Mouse (Mus musculus) heart, embryonic 11.5 days (tissue): ENCODE measurements around the gene Uqcc1. TPM values are rescaled to one million over a fixed set of nuclear protein-coding genes. Genes with fewer than 3 reads are reported as not detected.

ENCODE experiments used
- ATAC-seq: fragments of 200-750 bp; cut with Nextera tagmentation; replicated peaks from 2 replicates; pipeline ENCODE4 v1.8.0; 2017; ENCODE audit warnings: moderate library complexity; ENCODE audit not compliant: insufficient number of reproducible peaks, low FRiP score, low TSS enrichment
- H3K27ac ChIP-seq: fragments of 300-500 bp; sonication (generic); 2 replicates; pipeline ENCODE4 v1.5.1; 2014; ENCODE audit warnings: mild to moderate bottlenecking, low read depth, low read length
- H3K27me3 ChIP-seq: fragments of 300-500 bp; sonication (generic); 2 replicates; pipeline ENCODE4 v1.6.1; 2014; ENCODE audit warnings: mild to moderate bottlenecking, low read length, mixed read lengths; ENCODE audit not compliant: control insufficient read depth, insufficient read depth
- H3K36me3 ChIP-seq: fragments of 300-500 bp; sonication (generic); 2 replicates; pipeline ENCODE4 v1.6.1; 2014; ENCODE audit warnings: mild to moderate bottlenecking, low read length, moderate library complexity, mixed read lengths; ENCODE audit not compliant: control insufficient read depth, insufficient read depth
- H3K4me1 ChIP-seq: fragments of 300-500 bp; sonication (generic); 2 replicates; pipeline ENCODE4 v1.6.1; 2014; ENCODE audit warnings: low read length; ENCODE audit not compliant: control insufficient read depth, insufficient read depth
- H3K4me2 ChIP-seq: fragments of 300-500 bp; sonication (generic); 2 replicates; pipeline ENCODE4 v1.6.1; 2014; ENCODE audit warnings: mild to moderate bottlenecking, moderate library complexity
- H3K4me3 ChIP-seq: fragments of 300-500 bp; sonication (generic); 2 replicates; pipeline ENCODE4 v1.5.1; 2014; ENCODE audit warnings: low read depth, low read length
- H3K9ac ChIP-seq: fragments of 300-500 bp; sonication (generic); 2 replicates; pipeline ENCODE4 v1.6.1; 2014; ENCODE audit warnings: mild to moderate bottlenecking, low read depth, low read length, moderate library complexity
- H3K9me3 ChIP-seq: fragments of 300-500 bp; sonication (generic); replicated peaks from 2 replicates; pipeline ENCODE4 v1.6.1; 2016; ENCODE audit warnings: low read length; ENCODE audit not compliant: control insufficient read depth
- WGBS: fragments of 180-500 bp; shearing (Covaris S2); extraction: QIAGEN DNeasy Blood & Tissue Kit; methylation state at CpG from one replicate; pipeline ENCODE4 v1.1.7; 2014; ENCODE audit not compliant: insufficient replicate concordance; 5-methylcytosine and 5-hydroxymethylcytosine counted together
- polyA plus RNA-seq: library from polyadenylated mRNA; unstranded; fragments of >200 nt; fragmentation: Nextera tagmentation; extraction: Ambion mirVana; gene quantifications from 2 replicates; pipeline ENCODE4 v1.2.1, GENCODE M21; 2014

Gene Uqcc1
- polyA plus RNA-seq, 1 experiment from 2014 or later: 86.7 TPM

DNA sequence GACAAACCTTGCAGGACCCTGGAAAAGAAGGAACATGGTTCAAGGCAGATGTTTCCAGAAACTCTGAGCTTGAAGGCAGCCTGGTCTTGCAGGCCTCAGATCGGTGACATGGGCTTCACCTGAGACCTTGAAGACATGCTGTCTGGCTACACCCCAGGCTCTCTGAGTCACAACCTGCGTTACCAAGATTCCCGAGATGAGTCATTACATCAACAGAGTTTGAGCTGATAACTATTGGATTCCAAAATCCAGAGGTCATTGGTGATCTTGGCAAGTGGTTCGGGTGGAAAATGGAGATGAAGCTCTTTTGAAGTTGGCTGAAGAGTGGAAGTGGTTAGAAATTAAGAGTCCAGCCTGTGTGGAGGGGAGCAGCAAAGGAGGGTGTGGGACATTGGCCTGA, 120.5 kb downstream of the Uqcc1 start:
- ATAC-seq: no peak
- Histone ChIP-seq H3K27ac (no peak overlapping the region), H3K36me3 (no peaks in the 10 kb centered on the region), H3K9me3 (no peaks in the 10 kb centered on the region), H3K9ac (no peak overlapping the region), H3K4me2 (no peak overlapping the region), H3K27me3 (no peaks in the 10 kb centered on the region), H3K4me3 (no peak overlapping the region), H3K4me1 (peaks cover 5% of the 10 kb centered on the region; the same call in 1 of the 2 replicates)
- 64% methylated on average over 4 of the region's 4 CpGs for WGBS

DNA sequence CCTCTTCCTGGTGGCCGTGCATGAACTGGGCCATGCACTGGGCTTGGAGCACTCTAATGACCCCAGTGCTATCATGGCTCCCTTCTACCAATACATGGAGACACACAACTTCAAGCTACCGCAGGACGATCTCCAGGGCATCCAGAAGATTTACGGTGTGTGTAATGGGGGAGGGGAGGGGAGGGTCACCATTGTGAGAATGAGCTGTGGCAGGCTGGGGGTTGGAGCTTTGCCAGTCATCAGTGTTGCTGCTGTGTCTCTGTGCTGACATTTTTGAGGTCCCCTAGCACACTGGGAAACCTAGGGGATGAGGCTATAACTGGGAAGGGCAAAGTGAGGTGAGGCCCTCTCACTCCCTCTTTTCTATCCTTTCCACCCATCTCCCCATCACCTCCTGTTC, 122.7 kb downstream of the Uqcc1 start:
- Histone ChIP-seq H3K4me3 (no peak overlapping the region), H3K27me3 (no peaks in the 10 kb centered on the region), H3K36me3 (no peaks in the 10 kb centered on the region), H3K9ac (no peak overlapping the region), H3K9me3 (no peaks in the 10 kb centered on the region), H3K4me1 (peaks cover 5% of the 10 kb centered on the region; the same call in 1 of the 2 replicates), H3K27ac (no peak overlapping the region), H3K4me2 (no peak overlapping the region)
- 79% methylated on average over 4 of the region's 4 CpGs for WGBS
- ATAC-seq: no peak

DNA sequence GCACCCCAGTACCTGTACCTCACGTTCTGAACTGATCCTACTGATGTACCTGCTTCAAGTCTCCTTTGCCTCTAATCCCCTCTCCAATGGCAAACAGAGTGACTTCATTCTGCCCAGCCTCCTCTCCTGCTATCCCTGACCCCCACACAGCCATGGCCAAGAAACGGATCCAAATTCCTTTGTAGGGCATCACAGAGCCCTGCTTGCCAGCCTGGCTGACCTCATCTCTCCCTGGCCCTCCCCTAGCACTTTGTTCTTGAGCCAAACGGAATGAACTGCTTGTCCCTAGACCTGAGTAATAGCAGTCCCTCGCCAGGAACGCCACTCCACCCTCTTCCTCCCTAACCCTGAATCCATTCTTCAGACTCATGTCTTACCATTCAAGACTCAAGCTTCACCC, 123.6 kb downstream of the Uqcc1 start:
- H3K4me3 ChIP-seq: no peak overlapping the region
- no peaks in the 10 kb centered on the region for H3K27me3 ChIP-seq
- H3K4me1 ChIP-seq: peaks cover 5% of the 10 kb centered on the region; the same call in 1 of the 2 replicates
- no peak overlapping the region for H3K9ac ChIP-seq
- H3K27ac ChIP-seq: no peak overlapping the region
- H3K4me2 ChIP-seq: no peak overlapping the region
- ATAC-seq: no peak
- WGBS: 64% methylated on average over 5 of the region's 5 CpGs
- no peaks in the 10 kb centered on the region for H3K36me3 ChIP-seq
- no peaks in the 10 kb centered on the region for H3K9me3 ChIP-seq

DNA sequence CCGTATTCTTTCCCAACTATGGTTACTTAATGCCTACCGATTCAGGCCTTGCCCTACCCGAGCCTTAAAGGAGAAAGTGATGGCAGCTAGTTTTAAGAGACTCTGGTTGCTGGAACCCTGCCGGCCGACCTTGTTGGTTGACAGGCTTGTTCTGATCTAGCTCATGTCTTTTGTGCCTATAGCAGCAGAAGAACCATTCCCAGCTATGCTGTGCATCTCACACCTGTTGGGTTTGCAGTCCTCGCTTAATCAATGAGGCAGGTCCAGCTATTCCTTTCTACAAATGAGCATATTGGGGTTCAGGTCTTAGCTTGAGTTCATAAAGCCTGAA, 124.2 kb downstream of the Uqcc1 start:
- no peaks in the 10 kb centered on the region for H3K9me3 ChIP-seq
- ATAC-seq: no peak
- no peaks in the 10 kb centered on the region for H3K27me3 ChIP-seq
- H3K4me2 ChIP-seq: no peak overlapping the region
- H3K27ac ChIP-seq: no peak overlapping the region
- no peak overlapping the region for H3K9ac ChIP-seq
- H3K4me3 ChIP-seq: no peak overlapping the region
- peaks cover 5% of the 10 kb centered on the region; the same call in 1 of the 2 replicates for H3K4me1 ChIP-seq
- WGBS: 72% methylated on average over 6 of the region's 6 CpGs
- no peaks in the 10 kb centered on the region for H3K36me3 ChIP-seq

DNA sequence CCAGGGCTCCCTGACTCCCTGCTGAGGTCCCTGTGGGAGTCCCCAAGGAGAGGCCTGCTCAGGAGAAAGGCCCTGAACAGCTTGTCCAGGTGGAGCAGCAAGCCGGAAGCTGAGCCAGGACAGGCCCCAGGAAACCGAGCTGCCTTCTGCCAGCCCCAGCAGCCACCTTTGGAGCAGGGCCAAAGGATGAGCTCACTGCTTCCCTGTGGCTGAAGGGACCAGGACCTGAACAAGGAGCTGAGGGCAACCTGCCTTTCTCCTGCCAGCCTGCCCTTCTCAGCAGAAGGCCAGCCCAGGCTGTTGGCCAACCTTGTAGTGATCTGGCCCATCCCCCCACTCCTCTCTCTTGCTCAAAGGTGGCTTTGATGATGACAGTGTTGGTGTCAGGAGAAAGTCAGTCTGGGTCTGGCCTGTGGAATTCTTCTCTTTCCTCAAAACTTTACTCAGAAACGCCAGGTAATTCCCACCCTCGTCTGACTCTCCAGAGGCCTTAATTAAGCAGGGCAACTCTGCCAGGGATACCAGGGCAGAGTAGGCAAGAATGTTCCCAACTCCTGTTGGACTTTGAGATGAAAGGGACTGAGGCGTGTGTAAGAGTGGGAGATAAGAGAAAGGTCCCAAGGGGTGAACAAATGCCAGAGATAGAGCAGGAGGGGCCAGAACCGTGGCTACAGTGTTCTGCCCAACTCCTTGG, 124.7 kb downstream of the Uqcc1 start:
- WGBS: 37% methylated on average over 6 of the region's 6 CpGs
- no peaks in the 10 kb centered on the region for H3K27me3 ChIP-seq
- no peaks in the 10 kb centered on the region for H3K36me3 ChIP-seq
- H3K4me1 ChIP-seq: peaks cover 5% of the 10 kb centered on the region; the same call in 1 of the 2 replicates
- H3K9ac ChIP-seq: 0 out of 2 replicates have a peak overlapping the region, but pooled peaks have one; percentile 6
- H3K4me2 ChIP-seq: no peak overlapping the region
- no peak overlapping the region for H3K27ac ChIP-seq
- no peak overlapping the region for H3K4me3 ChIP-seq
- no peak for ATAC-seq
- H3K9me3 ChIP-seq: no peaks in the 10 kb centered on the region

DNA sequence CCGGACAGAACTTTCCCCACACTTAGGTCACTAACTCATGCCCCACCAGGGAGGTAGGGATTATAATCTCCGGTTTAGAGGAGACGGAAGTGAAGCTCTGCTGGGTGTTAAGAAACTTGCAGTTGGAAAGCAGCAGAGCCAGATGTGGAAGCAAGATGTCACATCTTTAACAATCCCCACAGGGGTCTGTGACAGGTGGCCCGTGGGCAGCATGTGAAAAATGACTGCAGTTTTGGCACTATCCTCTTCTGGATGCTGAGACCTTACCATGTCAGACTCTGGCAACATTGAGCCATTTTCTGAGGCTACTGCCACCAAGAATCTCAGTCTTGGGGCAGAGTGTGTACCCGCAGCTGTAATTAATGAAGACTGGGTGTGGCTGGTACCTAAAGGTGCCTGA, 126.1 kb downstream of the Uqcc1 start:
- Histone ChIP-seq H3K4me2 (no peak overlapping the region), H3K27me3 (no peaks in the 10 kb centered on the region), H3K9ac (no peak overlapping the region), H3K4me3 (no peak overlapping the region), H3K9me3 (no peaks in the 10 kb centered on the region), H3K4me1 (peaks cover 5% of the 10 kb centered on the region; the same call in 1 of the 2 replicates), H3K36me3 (no peaks in the 10 kb centered on the region), H3K27ac (no peak overlapping the region)
- 66% methylated on average over 5 of the region's 5 CpGs for WGBS
- ATAC-seq: no peak

DNA sequence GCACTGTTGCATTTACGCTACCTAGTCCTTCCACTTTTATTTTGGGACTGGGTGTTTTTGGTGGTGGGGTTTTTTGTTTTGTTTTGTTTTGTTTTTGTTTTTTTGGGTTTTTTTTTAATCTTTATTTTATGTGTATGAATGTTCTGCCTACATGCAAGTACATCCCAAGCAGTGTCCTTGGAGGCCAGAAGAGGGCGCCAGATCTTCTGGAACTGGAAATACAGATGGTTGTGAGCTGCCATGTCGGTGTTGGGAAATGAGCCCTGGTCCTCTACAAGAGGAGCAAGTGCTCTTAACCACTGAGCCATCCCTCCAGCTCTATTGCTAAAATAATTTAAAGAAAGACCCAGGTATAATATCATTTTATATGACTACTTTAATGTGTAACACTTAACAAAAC, 127.3 kb downstream of the Uqcc1 start:
- no peak overlapping the region for H3K27ac ChIP-seq
- WGBS: 48% methylated on average over 3 of the region's 3 CpGs

DNA sequence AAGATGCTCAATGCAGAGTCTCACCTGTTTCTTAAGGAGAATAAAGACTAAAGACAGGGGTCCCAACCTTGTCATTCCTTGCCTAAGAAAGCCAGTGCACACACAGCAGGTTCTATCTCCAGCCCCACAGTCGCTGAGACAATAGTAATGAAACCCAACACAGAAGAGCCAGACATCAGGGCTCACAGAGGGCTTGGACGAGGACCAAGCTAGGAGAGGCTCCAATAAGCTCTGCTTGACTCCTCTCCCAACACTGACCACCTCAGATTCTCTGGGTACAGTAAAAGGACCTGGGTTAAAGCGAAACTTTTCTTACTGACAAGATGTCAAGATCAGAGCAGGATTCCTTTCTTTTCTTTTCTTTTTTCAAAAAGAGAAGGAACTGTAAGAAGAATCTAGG, 131.5 kb downstream of the Uqcc1 start:
- Histone ChIP-seq H3K9ac (no peak overlapping the region), H3K9me3 (no peaks in the 10 kb centered on the region), H3K27ac (no peak overlapping the region), H3K4me3 (no peak overlapping the region), H3K27me3 (peaks cover 5% of the 10 kb centered on the region; the same call in 1 of the 2 replicates), H3K4me2 (no peak overlapping the region), H3K36me3 (no peaks in the 10 kb centered on the region), H3K4me1 (no peaks in the 10 kb centered on the region)
- 56% methylated on average over 3 of the region's 3 CpGs for WGBS
- no peak for ATAC-seq

More for the DNA sequence above, 127.3 kb downstream of the Uqcc1 start:
- peaks cover 5% of the 10 kb centered on the region; the same call in 1 of the 2 replicates for H3K27me3 ChIP-seq
- H3K4me1 ChIP-seq: peaks cover 5% of the 10 kb centered on the region; the same call in 1 of the 2 replicates
- H3K9me3 ChIP-seq: no peaks in the 10 kb centered on the region
- H3K4me2 ChIP-seq: no peak overlapping the region
- no peak overlapping the region for H3K4me3 ChIP-seq
- H3K36me3 ChIP-seq: no peaks in the 10 kb centered on the region
- no peak for ATAC-seq
- H3K9ac ChIP-seq: no peak overlapping the region
